Mouse (Mus musculus): ENCODE results near the gene Ssr1.

The Ssr1 gene

GRCm38 (mm10) chr13:37952981-37953380, 41.0 kb downstream of the Ssr1 start:
- in situ Hi-C loops (cut with MboI, MseI), result no loop called here

- in situ Hi-C loops (cut with MboI, MseI), result no loop called here
These were observed 47.3 kb downstream of the Ssr1 start for GRCm38 (mm10) chr13:37946734-37947133.

DNA sequence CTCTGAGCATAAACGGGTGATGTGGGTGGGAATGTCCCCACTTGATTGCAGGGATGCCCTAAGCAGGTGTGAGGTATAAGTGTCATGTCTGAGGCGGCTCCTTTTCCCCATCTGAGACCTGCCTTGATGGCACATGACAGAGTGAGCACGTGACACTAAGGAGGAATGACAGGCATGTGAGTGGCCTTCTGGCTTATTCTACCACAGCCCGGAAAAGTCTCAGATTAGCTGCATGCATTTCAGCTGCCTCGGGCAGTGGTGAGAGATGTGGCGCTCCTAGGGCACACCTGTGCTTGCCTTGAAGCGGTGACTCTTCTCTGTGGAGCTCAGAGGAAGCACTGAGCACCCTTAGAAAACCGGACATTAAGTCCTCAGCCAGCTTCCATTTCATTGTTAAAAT, 48.6 kb downstream of the Ssr1 start:
- in situ Hi-C loops (cut with MboI, MseI), result no loop called here

DNA sequence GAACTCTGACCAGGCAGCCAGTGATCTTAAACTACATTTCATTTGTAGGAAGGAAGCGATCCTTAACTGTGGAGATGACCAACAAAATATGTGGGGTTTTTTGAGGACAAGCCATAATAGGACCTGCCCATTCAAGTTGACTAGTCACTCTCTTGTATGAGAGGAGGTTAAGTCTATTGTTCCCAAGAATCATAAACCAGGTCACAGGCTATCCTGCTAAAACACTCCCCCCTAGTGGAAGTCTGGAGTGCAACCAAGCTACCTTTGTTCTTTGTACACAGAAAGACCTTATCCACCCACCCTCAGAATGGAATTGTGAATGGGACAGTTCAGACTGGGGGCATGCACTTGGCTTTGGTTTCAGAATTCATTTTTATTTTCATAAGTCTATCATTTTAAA, 49.7 kb downstream of the Ssr1 start:
- in situ Hi-C loops (cut with MboI, MseI), result no loop called here

DNA sequence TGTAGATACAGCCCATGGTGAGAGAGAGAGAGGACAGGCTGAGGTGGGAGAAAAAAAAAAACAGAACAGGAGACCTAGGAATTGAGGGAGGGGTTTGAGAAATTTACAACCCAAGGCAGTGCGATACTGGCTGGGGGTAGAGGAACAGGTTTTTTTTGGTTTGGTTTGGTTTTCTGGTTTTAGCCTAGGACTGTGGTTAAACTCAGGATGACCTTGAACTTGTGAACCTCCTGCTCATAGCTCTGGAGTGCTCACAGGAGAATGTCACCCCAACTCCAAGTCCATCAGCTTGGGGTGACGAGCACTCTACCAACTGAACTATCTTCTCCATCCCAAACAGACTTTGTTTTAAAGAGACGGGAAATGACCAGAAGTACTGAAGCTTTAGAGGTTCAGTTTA, 50.6 kb downstream of the Ssr1 start:
- in situ Hi-C loops (cut with MboI, MseI), result no loop called here

DNA sequence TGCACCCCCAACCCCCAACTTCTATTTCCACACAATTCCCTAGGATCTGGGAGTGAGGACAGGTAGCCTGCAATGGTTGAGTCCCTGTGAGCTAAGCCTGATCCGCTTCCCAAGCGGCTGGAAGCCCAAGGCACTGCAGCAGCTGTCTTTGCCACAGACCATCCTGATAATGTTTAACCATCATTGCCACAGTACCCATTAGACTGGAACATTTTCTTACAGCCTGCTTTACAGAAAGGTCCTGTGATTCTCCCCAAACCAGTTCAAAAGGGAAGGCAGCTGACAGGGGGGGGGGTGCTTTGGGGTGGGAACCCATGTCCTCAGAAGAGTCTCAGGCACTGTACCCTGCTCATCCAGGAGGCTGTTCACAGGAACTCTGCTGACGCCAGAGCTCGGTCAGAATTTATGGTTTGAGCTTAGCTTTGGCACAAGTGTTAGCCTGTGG, 51.1 kb downstream of the Ssr1 start:
- in situ Hi-C loops (cut with MboI, MseI), result no loop called here

DNA sequence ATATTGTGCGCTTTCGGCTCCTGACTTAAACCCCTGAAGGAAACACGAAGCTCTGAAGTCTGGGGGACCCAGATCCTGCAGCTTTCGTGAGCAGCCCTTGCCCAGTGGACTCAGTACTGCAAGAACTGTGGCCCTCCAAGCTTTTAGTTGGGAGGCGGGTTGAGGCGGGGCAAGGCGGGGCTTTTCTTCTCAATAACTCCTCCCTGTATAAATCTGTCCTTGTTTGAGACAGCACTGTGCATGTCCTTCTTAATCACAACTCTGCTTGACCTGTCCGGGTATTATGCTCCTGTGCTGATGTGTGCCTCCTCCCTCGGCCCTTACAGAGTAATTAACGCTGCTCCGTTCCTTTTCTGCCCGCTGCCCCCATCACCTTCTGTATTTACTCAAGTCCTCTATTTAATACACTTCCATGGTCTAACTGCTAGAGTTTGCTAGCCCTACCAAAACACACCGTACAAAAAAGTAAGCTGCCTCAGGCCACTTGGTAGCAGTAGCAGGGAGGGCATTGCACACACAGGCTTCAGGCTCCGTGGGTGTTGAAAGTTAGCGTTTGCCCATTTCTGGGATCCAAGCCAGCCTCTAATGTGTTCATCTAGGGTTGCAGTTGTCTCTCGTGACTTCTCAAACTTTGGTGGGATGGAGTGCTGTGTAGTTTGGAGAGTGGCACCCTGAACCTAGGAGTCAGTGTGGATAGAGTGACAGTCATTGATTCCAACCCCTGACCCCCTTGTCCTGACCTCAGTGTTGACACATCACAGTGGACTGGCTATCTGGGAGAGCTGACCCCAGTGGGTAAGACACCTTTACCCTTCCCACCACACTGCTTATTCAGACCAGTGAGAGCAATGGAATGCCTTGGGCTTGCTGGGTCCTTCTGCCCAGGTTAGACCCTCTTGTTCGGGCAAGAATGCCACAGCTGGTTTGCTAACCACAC, 51.8 kb downstream of the Ssr1 start:
- in situ Hi-C loops (cut with MboI, MseI), result no loop called here

GRCm38 (mm10) chr13:37941138-37941645, 52.8 kb downstream of the Ssr1 start:
- in situ Hi-C loops (cut with MboI, MseI), result no loop called here

DNA sequence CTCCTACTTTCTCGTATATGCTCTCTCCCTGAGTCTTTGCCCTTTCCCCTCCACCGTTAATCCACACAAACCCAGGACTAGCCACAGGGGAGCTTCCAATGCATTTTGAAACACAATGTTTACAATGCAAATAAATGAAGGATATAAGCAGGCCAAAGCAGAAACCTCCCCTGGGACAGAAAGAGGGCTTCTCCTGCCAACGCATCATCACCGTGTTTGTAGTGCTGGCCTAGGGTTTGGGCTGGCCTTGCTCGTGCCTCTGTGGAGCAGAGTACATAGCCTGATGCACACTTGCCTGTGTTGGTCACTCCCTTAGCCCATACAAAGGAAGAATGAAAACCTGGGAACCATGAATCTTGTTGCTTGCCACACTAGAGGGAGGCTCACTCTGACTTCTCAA, 53.4 kb downstream of the Ssr1 start:
- in situ Hi-C loops (cut with MboI, MseI), result no loop called here

- in situ Hi-C loops (cut with MboI, MseI), result no loop called here
These were observed 53.9 kb downstream of the Ssr1 start for GRCm38 (mm10) chr13:37940167-37940566.

DNA sequence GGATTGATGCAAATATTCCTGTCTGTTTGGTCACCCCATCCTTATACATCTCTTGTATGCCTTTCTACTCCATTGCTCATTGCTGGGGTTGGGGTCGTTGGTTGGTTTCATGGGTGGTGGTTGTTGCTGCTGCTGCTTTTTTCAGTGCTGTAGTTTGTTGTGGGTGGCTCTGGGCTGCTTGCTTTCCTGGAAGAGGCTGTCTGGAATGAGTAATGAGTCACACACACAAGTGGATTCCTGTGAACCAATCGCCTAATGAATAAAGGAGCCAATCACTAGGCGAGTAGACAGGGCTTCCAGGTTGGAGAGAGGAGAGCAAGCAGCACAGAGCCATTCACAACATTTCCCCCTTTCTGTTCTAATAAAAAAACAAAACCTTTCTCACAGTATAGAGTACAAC, 57.7 kb downstream of the Ssr1 start:
- in situ Hi-C loops (cut with MboI, MseI), result no loop called here

- in situ Hi-C loops (cut with MboI, MseI), result no loop called here
These were observed 59.1 kb downstream of the Ssr1 start for GRCm38 (mm10) chr13:37934920-37935319.

DNA sequence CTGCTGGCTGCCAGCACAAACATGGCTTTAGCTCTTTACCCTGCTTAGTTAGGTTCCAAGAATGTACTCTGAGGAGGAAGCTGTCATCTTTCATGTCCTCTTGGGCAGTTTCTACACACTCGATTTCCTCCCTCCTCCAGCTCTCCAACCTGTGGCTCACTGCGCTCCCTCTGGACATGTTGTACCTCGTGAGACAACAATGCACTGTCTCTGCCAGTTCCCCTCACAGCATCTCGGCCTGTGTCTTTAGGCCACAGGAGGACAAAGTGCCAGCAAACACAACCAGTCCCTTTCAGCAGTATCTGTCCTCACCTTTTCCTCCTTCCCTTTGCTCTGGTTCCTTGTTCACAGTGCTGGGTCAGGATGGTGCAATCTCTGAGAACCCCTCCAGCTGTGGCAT, 59.9 kb downstream of the Ssr1 start:
- in situ Hi-C loops (cut with MboI, MseI), result no loop called here

DNA sequence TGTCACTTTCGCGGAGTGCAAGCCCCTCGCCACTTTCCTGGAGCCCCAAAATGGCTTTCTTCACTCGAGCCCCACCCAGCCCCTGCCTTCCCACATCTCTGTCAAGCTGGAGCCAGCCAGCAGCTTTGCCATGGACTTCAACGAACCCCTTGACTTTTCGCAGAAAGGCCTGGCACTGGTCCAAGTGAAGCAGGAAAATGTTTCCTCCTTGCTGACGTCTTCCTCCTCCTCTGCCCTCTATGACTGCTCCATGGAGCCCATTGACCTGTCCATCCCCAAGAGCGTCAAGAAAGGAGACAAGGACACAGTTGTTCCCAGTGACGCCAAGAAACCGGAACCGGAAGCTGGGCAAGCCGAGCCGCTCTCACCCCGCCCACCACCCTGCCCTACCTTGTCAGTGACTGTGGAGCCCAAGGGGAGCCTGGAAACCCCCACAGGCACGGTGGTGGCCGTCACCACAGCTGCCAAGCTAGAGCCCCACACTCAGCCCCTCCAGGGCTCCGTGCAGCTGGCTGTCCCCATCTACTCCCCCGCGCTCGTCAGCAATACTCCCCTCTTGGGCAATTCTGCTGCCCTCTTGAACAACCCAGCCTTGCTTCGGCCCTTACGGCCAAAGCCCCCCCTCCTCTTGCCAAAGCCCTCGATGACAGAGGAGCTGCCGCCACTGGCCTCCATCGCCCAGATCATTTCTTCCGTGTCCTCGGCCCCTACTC, 62.7 kb downstream of the Ssr1 start:
- in situ Hi-C loops (cut with MboI, MseI), result no loop called here

DNA sequence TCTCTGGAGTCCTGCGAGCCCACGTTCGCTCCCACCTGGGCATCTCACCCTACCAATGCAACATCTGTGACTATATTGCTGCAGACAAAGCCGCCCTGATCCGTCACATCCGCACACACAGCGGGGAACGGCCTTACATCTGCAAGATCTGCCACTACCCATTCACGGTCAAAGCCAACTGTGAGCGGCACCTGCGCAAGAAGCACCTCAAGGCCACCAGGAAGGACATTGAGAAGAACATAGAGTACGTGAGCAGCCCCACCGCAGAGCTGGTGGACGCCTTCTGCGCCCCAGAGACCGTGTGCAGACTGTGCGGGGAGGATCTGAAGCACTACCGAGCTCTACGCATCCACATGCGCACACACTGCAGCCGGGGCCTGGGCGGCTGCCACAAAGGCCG, 63.4 kb downstream of the Ssr1 start:
- in situ Hi-C loops (cut with MboI, MseI), result no loop called here

DNA sequence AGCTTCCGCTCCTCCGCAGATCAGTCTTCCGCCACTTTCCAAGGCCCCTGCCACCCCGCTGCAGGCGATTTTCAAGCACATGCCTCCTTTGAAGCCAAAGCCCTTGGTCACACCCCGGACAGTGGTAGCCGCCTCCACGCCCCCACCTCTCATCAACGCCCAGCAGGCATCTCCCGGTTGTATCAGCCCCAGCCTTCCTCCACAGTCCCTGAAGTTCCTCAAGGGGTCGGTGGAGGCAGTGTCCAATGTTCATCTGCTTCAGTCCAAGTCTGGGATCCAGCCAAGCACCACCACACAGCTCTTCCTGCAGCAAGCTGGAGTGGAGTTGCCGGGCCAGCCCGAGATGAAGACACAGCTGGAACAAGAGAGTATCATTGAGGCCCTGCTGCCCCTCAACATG, 63.9 kb downstream of the Ssr1 start:
- in situ Hi-C loops (cut with MboI, MseI), result no loop called here

DNA sequence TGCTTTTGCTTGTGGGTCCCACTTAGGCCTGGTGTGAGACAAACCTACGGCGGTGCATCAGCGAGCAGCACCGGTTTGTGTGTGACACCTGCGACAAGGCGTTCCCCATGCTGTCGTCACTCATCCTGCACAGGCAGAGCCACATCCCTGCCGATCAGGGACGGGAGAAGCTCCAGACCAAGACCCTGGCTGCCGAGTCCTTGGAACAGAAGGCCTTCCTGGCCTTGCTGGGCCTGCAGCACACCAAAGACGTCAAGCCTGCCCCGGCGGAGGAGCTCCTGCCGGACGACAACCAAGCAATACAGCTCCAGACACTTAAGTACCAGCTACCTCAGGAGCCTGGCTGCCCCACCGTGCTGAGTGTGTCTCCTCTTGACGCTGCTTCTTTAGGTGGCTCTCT, 64.5 kb downstream of the Ssr1 start:
- in situ Hi-C loops (cut with MboI, MseI), result no loop called here

DNA sequence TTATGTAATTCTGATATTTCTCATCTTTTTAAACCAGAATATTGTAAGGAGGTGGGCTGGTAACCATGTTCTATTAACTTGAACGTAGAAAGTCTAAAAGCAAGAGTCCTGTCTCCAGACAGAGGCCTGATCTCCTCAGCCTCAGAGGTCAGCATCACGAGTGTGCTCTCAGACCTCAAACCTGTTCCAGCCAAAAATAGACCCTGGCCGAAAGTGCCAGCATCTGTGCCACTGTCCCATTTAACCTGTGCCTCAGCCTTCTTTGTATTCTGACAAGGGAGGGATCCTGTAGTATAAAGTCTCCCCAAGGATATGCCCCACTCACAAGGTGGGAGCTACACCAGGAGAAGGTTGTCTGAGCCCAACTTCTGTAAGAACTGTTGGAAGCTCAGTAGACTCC, 67.6 kb downstream of the Ssr1 start:
- in situ Hi-C loops (cut with MboI, MseI), result no loop called here

GRCm38 (mm10) chr13:37924461-37924948, 69.5 kb downstream of the Ssr1 start:
- in situ Hi-C loops (cut with MboI, MseI), result no loop called here

DNA sequence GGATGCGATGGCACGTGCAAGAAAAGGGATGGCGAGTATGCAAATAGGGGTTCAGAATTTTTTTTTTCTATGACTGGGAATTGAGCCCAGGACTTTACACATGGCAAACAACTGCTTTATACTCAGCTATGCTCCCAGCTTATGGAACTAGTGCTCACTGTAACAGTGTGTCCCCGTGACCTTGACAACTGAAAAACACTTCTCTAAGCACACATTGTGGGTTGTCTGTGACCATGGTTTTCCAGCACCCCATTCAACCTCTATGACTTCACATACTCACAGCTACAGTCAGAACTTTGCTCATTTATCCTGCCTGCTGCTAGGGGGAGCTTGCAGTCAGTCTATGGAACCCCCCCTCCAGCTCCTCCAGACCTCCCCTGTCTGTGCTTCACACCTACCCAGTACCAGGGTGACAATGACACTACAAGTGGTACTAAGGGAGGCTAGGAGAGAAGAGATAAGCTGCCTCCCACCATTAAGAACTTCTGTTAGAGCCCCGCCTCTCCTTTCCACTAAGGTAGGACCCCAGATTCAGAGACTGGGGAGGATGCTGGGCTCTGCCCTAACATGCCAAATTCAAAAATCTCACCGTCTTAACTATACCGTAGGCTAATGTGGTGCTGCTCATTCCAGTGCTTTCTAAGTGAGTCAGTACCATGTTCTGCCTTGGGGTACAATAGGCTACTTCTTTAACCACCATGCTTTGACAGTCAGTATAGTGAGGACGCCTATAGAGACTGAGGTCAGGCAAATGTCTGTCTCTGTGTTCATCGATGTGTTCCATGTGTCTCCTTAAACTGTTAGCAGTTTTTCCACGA, 70.2 kb downstream of the Ssr1 start:
- in situ Hi-C loops (cut with MboI, MseI), result no loop called here

GRCm38 (mm10) chr13:37923091-37923490, 70.9 kb downstream of the Ssr1 start:
- in situ Hi-C loops (cut with MboI, MseI), result no loop called here

DNA sequence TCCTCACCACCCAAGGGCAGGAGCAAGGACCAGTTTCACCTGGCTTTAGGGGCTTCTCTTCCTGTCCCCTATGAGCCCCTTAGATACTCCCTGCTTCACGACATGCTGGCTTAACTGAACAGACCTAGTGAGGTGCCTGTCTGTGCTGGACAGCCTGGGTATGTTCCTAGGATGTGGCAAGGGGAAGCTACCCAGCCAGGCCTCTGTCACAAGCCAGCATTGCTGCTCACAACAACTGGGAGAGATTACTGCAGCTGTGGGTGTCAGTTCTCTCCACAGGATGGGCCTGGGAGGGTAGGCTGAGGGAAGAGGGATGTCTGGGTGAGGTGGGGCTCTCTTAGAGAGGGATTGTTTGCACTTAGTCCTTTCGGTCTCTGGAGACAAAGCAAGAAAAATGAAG, 73.3 kb downstream of the Ssr1 start:
- in situ Hi-C loops (cut with MboI, MseI), result no loop called here

Data from T-helper 2 cell (primary cell).